ENCODE assay signal across 28 mouse cellular contexts in the genomic region with DNA sequence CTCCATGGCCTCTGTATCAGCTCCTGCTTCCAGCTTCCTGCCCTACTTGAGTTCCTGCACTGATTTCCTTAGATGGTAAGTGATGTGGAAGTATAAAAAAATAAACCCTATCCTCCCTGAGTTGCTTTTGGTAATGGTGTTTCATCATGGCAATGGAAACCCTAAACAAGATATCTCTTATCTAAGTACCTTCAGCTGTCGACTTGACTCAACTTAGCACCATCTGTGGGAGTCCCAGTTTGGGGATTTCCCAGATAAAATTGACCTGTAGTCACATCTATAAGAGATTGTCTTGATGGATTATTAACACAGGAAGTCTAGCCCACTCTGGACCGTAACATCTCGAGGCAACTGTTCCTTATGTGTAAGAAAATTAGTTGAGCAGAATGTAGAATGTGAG.
"Had no signal": no experiment of that assay in that cellular context is flagged by ENCODE, and none has a peak within 500 bp of the region (broad histone marks: within the 10 kb centered on the region; RNA-seq: fewer than 3 reads in every experiment).

No protein-coding gene starts in this region.

- H3K9me3 ChIP-seq: limb, embryonic 10.5 days; limb, embryonic 12.5 days; limb, embryonic 13.5 days; limb, embryonic 15.5 days; liver, embryonic 12.5 days; liver, embryonic 13.5 days; liver, embryonic 15.5 days; lung, embryonic 15.5 days; megakaryocyte, embryonic 14.5 days; midbrain, embryonic 10.5 days; midbrain, embryonic 12.5 days; midbrain, embryonic 13.5 days; midbrain, embryonic 15.5 days; neural tube, embryonic 12.5 days had no signal

- H3K27me3 ChIP-seq: limb, embryonic 12.5 days; limb, embryonic 13.5 days; limb, embryonic 15.5 days; liver, embryonic 12.5 days; liver, embryonic 13.5 days; liver, embryonic 15.5 days; lung, embryonic 15.5 days; megakaryocyte, embryonic 14.5 days; midbrain, embryonic 12.5 days; midbrain, embryonic 13.5 days; midbrain, embryonic 15.5 days; neural tube, embryonic 12.5 days had no signal

- H3K4me3 ChIP-seq: limb, embryonic 10.5 days; limb, embryonic 12.5 days; limb, embryonic 13.5 days; limb, embryonic 15.5 days; liver, embryonic 12.5 days; liver, embryonic 13.5 days; liver, embryonic 15.5 days; lung, embryonic 15.5 days; megakaryocyte, embryonic 14.5 days; midbrain, embryonic 10.5 days; midbrain, embryonic 12.5 days; midbrain, embryonic 13.5 days; midbrain, embryonic 15.5 days; myocyte; neural tube, embryonic 12.5 days had no signal

- H3K4me1 ChIP-seq: limb, embryonic 10.5 days; limb, embryonic 12.5 days; limb, embryonic 13.5 days; limb, embryonic 15.5 days; liver, embryonic 12.5 days; liver, embryonic 13.5 days; liver, embryonic 15.5 days; lung, embryonic 15.5 days; megakaryocyte, embryonic 14.5 days; midbrain, embryonic 10.5 days; midbrain, embryonic 12.5 days; midbrain, embryonic 13.5 days; midbrain, embryonic 15.5 days; neural tube, embryonic 12.5 days had no signal

- H3K9ac ChIP-seq: limb, embryonic 12.5 days; limb, embryonic 13.5 days; limb, embryonic 15.5 days; liver, embryonic 12.5 days; liver, embryonic 13.5 days; liver, embryonic 14.5 days; liver, embryonic 15.5 days; liver, postnatal 0 days; lung, embryonic 14.5 days; lung, embryonic 15.5 days; midbrain, embryonic 12.5 days; midbrain, embryonic 13.5 days; midbrain, embryonic 15.5 days; neural tube, embryonic 12.5 days had no signal

- DNase-seq: left cerebral cortex, postnatal 4 days; liver; liver, embryonic 13.5 days; liver, postnatal 0 days; lung, adult 18-20 months; lung, adult 2 months; lung, embryonic 14.5 days; lung, postnatal 10 days; lung, postnatal 14 days; lung, postnatal 36 days; lung, postnatal 4 days; midbrain, embryonic 14.5 days had no signal

- H3K27ac ChIP-seq: limb, embryonic 10.5 days; limb, embryonic 12.5 days; limb, embryonic 13.5 days; limb, embryonic 15.5 days; liver, embryonic 12.5 days; liver, embryonic 13.5 days; liver, embryonic 14.5 days; liver, embryonic 15.5 days; lung, embryonic 15.5 days; macrophage; midbrain, embryonic 10.5 days; midbrain, embryonic 12.5 days; midbrain, embryonic 13.5 days; midbrain, embryonic 15.5 days; neural tube, embryonic 12.5 days had no signal

- H3K36me3 ChIP-seq: limb, embryonic 10.5 days; limb, embryonic 12.5 days; limb, embryonic 13.5 days; limb, embryonic 15.5 days; liver, embryonic 12.5 days; liver, embryonic 13.5 days; liver, embryonic 15.5 days; lung, embryonic 15.5 days; midbrain, embryonic 10.5 days; midbrain, embryonic 12.5 days; midbrain, embryonic 13.5 days; midbrain, embryonic 15.5 days; neural tube, embryonic 12.5 days had no signal
